ENCODE assay signal across 8 mouse cellular contexts in genomic region chr5:124025146-124025545, GRCm38 (mm10). TPM values are rescaled to one million over a fixed set of nuclear protein-coding genes. Genes with fewer than 3 reads are reported as not detected.
DNase-seq lines count a peak whose midpoint lies in the region; ATAC-seq and TF ChIP-seq lines count a peak whose summit lies in the region.

No protein-coding gene starts in this region.

- DNase-seq in heart, postnatal 25 days (ENCODE audit: low spot score), result no peak
- no peak for DNase-seq in heart, postnatal 0 days (ENCODE audit: low spot score)
- DNase-seq in midbrain, embryonic 11.5 days (ENCODE audit: low spot score, missing footprints), result no peak
- no peak for DNase-seq in thymus, adult 2 months
- DNase-seq in adipocyte (ENCODE audit: low spot score), result no peak
- DNase-seq in gastrocnemius, postnatal 14 days, result no peak

- no peak for ATAC-seq in heart, embryonic 14.5 days (ENCODE audit: insufficient number of reproducible peaks, insufficient read depth, low FRiP score, low read depth)
- ATAC-seq in heart, postnatal 0 days (ENCODE audit: insufficient read depth, low read depth), result no peak
- ATAC-seq in midbrain, embryonic 11.5 days (ENCODE audit: low FRiP score), result no peak; the same call in 1 of the 2 replicates

- H3K9me3 ChIP-seq in heart, embryonic 14.5 days (ENCODE audit: control insufficient read depth, low read length), result no peaks in the 10 kb centered on the region
- H3K9me3 ChIP-seq in heart, postnatal 0 days (replicated peaks; ENCODE audit: control insufficient read depth, low read length), result no peaks in the 10 kb centered on the region
- H3K9me3 ChIP-seq in midbrain, embryonic 11.5 days (ENCODE audit: control insufficient read depth, low read length), result no peaks in the 10 kb centered on the region

- WGBS in heart, embryonic 14.5 days, result 77% methylated on average over 9 of the region's 9 CpGs
- WGBS in bone marrow, adult 2 months, result 26% methylated on average over 9 of the region's 9 CpGs
- WGBS in heart, postnatal 0 days, result 69% methylated on average over 9 of the region's 9 CpGs
- 55% methylated on average over 9 of the region's 9 CpGs for WGBS in midbrain, embryonic 11.5 days
- WGBS in thymus, adult 2 months, result 46% methylated on average over 9 of the region's 9 CpGs

- no peak for TF ChIP-seq POLR2A in bone marrow, adult 2 months (IDR thresholded peaks at IDR 0.05; ENCODE audit: borderline replicate concordance, control insufficient read depth, low read depth, low read length)
- no peak for TF ChIP-seq POLR2A in thymus, adult 2 months (IDR thresholded peaks at IDR 0.05; ENCODE audit: control insufficient read depth, extremely low read depth, insufficient read depth, low read length, poor library complexity)

- no peaks in the 10 kb centered on the region for H3K27me3 ChIP-seq in heart, embryonic 14.5 days (ENCODE audit: control insufficient read depth, insufficient read depth, low read length)
- no peaks in the 10 kb centered on the region for H3K27me3 ChIP-seq in heart, postnatal 0 days (ENCODE audit: control insufficient read depth, insufficient read depth, low read length)
- H3K27me3 ChIP-seq in midbrain, embryonic 11.5 days (ENCODE audit: control insufficient read depth, insufficient read depth, low read length), result no peaks in the 10 kb centered on the region
- no peaks in the 10 kb centered on the region for H3K27me3 ChIP-seq in thymus, adult 2 months (ENCODE audit: control insufficient read depth, insufficient read depth, low read length)

- H3K4me3 ChIP-seq in heart, embryonic 14.5 days (ENCODE audit: control insufficient read depth in 1 of 2, insufficient read depth in 1 of 2, low read depth in 1 of 2, low read length in 2 of 2), result no peak overlapping the region
- H3K4me3 ChIP-seq in bone marrow, adult 2 months (replicated peaks; ENCODE audit: control insufficient read depth, low read depth, low read length), result peak overlapping the region; percentile 6
- no peak overlapping the region for H3K4me3 ChIP-seq in heart, postnatal 0 days (ENCODE audit: low read depth, low read length)
- H3K4me3 ChIP-seq in midbrain, embryonic 11.5 days (ENCODE audit: low read depth, low read length), result no peak overlapping the region
- no peak overlapping the region for H3K4me3 ChIP-seq in thymus, adult 2 months (ENCODE audit: control insufficient read depth, insufficient read depth, low read length)

- peaks cover 52 to 83% of the 10 kb centered on the region in 2 experiments for H3K4me1 ChIP-seq in heart, embryonic 14.5 days (ENCODE audit: control insufficient read depth in 2 of 2, insufficient read depth in 2 of 2, low read length in 2 of 2)
- peaks cover 28% of the 10 kb centered on the region for H3K4me1 ChIP-seq in bone marrow, adult 2 months (ENCODE audit: control insufficient read depth, insufficient read depth, low read length)
- peaks cover 63% of the 10 kb centered on the region for H3K4me1 ChIP-seq in heart, postnatal 0 days (ENCODE audit: control insufficient read depth, insufficient read depth)
- H3K4me1 ChIP-seq in midbrain, embryonic 11.5 days (ENCODE audit: control insufficient read depth, insufficient read depth, low read length), result peaks cover 71% of the 10 kb centered on the region
- H3K4me1 ChIP-seq in thymus, adult 2 months (replicated peaks; ENCODE audit: control insufficient read depth, insufficient read depth, low read length), result peaks cover 80% of the 10 kb centered on the region

- peaks cover 13% of the 10 kb centered on the region for H3K36me3 ChIP-seq in heart, embryonic 14.5 days (ENCODE audit: control insufficient read depth, insufficient read depth, low read length)
- no peaks in the 10 kb centered on the region for H3K36me3 ChIP-seq in heart, postnatal 0 days (replicated peaks; ENCODE audit: control insufficient read depth, insufficient read depth, low read length)
- peaks cover 6% of the 10 kb centered on the region for H3K36me3 ChIP-seq in midbrain, embryonic 11.5 days (ENCODE audit: control insufficient read depth, insufficient read depth, low read length)
- H3K36me3 ChIP-seq in thymus, adult 2 months (ENCODE audit: control insufficient read depth, insufficient read depth, low read length), result no peaks in the 10 kb centered on the region

- intact Hi-C loops in heart, postnatal 25 days (cut with DNase I), result no loop called here
- intact Hi-C loops in gastrocnemius, postnatal 14 days (cut with DNase I; ENCODE audit: low total_unique reads), result no loop called here

- peak overlapping the region; percentile 19; the same call in 1 of the 2 replicates for H3K4me2 ChIP-seq in heart, embryonic 14.5 days (ENCODE audit: low read length)
- no peak overlapping the region for H3K4me2 ChIP-seq in heart, postnatal 0 days (ENCODE audit: low read depth, low read length)
- H3K4me2 ChIP-seq in midbrain, embryonic 11.5 days, result peak overlapping the region; percentile 4; the same call in 1 of the 2 replicates

- peak overlapping the region in 1 of 2 experiments; percentile 85; a peak in 2 of 4 replicates for H3K27ac ChIP-seq in heart, embryonic 14.5 days (replicated peaks in 1 of 2; ENCODE audit: control insufficient read depth in 1 of 2, insufficient read depth in 1 of 2, low read depth in 2 of 2, low read length in 2 of 2)
- H3K27ac ChIP-seq in bone marrow, adult 2 months (ENCODE audit: control insufficient read depth, insufficient read depth, low read depth, low read length, poor library complexity), result peak overlapping the region; percentile 76
- peak overlapping the region; percentile 98 for H3K27ac ChIP-seq in heart, postnatal 0 days (ENCODE audit: low read depth)
- H3K27ac ChIP-seq in midbrain, embryonic 11.5 days (ENCODE audit: low read depth, low read length), result peak overlapping the region; percentile 56
- H3K27ac ChIP-seq in thymus, adult 2 months (ENCODE audit: control insufficient read depth, insufficient read depth, low read length), result no peak overlapping the region

- H3K9ac ChIP-seq in heart, embryonic 14.5 days (ENCODE audit: low read length), result peak overlapping the region; percentile 62; the same call in 1 of the 2 replicates
- H3K9ac ChIP-seq in heart, postnatal 0 days (replicated peaks; ENCODE audit: low read depth, low read length), result no peak overlapping the region
- H3K9ac ChIP-seq in midbrain, embryonic 11.5 days (ENCODE audit: low read length), result no peak overlapping the region

- TF ChIP-seq CTCF in bone marrow, adult 2 months (IDR thresholded peaks at IDR 0.05; ENCODE audit: control insufficient read depth, insufficient read depth, low read length), result no peak
- no peak for TF ChIP-seq CTCF in heart, postnatal 0 days (IDR thresholded peaks at IDR 0.05; ENCODE audit: low read depth)
- no peak for TF ChIP-seq CTCF in thymus, adult 2 months (IDR thresholded peaks at IDR 0.05; ENCODE audit: borderline replicate concordance, control insufficient read depth, extremely low read depth, insufficient read depth, low read length, poor library complexity)

- TF ChIP-seq EP300 in heart, postnatal 0 days (IDR thresholded peaks at IDR 0.05; ENCODE audit: low read depth), result no peak

RNA-seq across cellular contexts. Expression of gene Vps37b, which starts 6.9 kb away (rescaled TPM):
- 47.6 and 47.7 TPM in 2 replicates for polyA plus RNA-seq in heart, embryonic 14.5 days (2014; fragmentation: Nextera tagmentation; extraction: Ambion mirVana)
- 10 to 100 TPM; 18.2 to 18.6 TPM for total RNA-seq in heart, postnatal 25 days (2021)
- 11.3 and 26.1 TPM in 2 replicates for polyA plus RNA-seq in bone marrow, adult 2 months (2011; ENCODE audit: insufficient read depth, insufficient read length, low replicate concordance, missing spikeins)
- total RNA-seq in heart, postnatal 0 days (2014; rRNA removed; ENCODE audit: low replicate concordance), result 51.4 and 59.6 TPM in 2 replicates
- polyA plus RNA-seq in heart, postnatal 0 days (2015; fragmentation: Nextera tagmentation; extraction: Ambion mirVana), result 44.5 and 55.7 TPM in 2 replicates
- 45.5 and 50.7 TPM in 2 replicates for polyA plus RNA-seq in midbrain, embryonic 11.5 days (2014; fragmentation: Nextera tagmentation; extraction: Ambion mirVana)
- 111 and 119 TPM in 2 replicates for polyA plus RNA-seq in thymus, adult 2 months (2012; rRNA removed)
- 1 to 10 TPM; 6.3 to 7.8 TPM for total RNA-seq in gastrocnemius, postnatal 14 days (2021)

RNA-seq across cellular contexts. Expression of gene Hip1r, which starts 51.7 kb away (rescaled TPM):
- polyA plus RNA-seq in heart, embryonic 14.5 days (2014; fragmentation: Nextera tagmentation; extraction: Ambion mirVana), result 5.0 and 5.3 TPM in 2 replicates
- total RNA-seq in heart, postnatal 25 days (2021), result 10 to 100 TPM; 13.4 to 19.0 TPM
- polyA plus RNA-seq in bone marrow, adult 2 months (2011; ENCODE audit: insufficient read depth, insufficient read length, low replicate concordance, missing spikeins), result 25.5 and 53.6 TPM in 2 replicates
- total RNA-seq in heart, postnatal 0 days (2014; rRNA removed; ENCODE audit: low replicate concordance), result 16.3 and 29.2 TPM in 2 replicates
- 9.3 and 11.9 TPM in 2 replicates for polyA plus RNA-seq in heart, postnatal 0 days (2015; fragmentation: Nextera tagmentation; extraction: Ambion mirVana)
- 4.6 and 5.2 TPM in 2 replicates for polyA plus RNA-seq in midbrain, embryonic 11.5 days (2014; fragmentation: Nextera tagmentation; extraction: Ambion mirVana)
- 12.5 and 13.8 TPM in 2 replicates for polyA plus RNA-seq in thymus, adult 2 months (2012; rRNA removed)
- 10 to 100 TPM in 1 of 2 experiments, 1 to 10 TPM in 1; 7.2 to 11.1 TPM for total RNA-seq in gastrocnemius, postnatal 14 days (2021)
